Mouse (Mus musculus): ENCODE measurements around the gene Galnt17.

The Galnt17 gene

DNA sequence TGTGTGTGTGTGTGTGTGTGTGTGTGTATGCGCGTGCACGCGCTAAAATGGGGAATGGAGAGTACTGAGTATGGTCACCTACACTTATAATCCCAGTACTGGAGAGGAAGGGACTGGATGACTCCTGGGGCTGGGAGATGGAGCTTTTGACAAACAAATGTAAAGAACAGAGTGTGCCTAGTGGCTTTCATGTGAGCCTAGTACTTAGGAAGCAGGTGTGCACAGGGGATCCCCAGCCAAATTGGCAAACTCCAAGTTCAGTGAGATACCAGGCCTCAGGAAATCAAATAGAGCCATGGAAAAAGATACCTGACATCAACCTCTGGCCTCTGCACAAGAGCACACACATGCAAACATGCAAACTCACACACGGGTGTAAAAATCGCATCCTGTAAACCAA is 61.7 kb downstream of the Galnt17 start:
- in situ Hi-C loops (cut with MseI, MboI): no loop called here

DNA sequence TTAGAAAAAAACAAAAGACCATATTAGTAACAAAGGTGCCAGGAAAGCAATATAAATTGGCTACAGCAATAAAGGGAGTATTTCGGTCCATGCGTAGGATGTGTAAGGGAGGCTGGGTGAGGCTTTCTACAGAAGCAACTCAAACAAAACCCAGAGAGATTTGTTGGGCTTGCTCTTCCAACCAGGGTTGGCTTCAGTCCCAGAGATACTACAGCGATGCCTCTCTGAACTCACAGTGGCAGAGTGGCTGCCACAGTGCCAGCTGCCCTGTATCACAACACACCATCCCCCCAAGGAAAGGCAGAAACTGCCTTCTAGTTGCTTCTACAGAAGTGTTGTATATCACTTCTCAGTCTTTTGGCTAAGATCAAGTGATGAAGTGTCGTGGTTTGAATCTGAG is 66.6 kb downstream of the Galnt17 start:
- in situ Hi-C loops (cut with MseI, MboI): no loop called here

DNA sequence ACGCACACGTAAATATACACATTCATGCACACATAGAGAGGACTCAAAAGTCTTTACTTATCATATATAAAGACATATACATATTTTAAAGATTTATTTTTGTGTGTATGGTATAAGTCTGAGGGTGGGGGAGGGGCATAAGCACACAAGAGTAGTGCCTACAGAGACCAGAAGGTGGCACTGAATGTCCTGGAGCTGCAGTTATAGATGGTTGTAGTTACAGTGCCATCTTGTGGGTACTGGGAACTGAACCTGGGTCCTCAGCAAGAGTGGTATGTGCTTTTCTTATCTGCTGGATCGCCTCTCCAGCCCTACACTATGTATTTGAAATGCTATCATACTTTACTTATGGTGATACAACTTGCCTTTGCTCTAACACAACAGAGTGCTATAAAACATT is 68.5 kb downstream of the Galnt17 start:
- in situ Hi-C loops (cut with MseI, MboI): no loop called here

DNA sequence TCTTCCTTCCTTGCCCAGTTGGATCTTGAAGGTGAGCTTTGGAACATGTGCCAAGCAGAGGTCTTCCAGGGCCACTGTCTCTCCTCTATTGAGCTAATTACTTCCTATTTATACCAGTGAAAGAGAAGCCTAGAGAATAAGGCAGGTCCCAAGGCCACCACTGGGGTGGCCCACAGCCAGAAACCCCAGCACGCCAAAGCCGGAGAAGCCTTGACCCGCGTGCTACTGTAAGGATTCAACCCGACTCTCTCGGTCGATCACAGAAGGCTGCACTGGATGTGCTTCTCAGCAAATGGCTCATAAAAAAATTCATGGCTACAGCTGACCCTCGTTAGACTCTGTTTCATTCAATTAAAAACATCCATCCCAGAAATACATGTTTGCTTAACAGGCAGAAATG is 71.4 kb downstream of the Galnt17 start:
- in situ Hi-C loops (cut with MseI, MboI): no loop called here

DNA sequence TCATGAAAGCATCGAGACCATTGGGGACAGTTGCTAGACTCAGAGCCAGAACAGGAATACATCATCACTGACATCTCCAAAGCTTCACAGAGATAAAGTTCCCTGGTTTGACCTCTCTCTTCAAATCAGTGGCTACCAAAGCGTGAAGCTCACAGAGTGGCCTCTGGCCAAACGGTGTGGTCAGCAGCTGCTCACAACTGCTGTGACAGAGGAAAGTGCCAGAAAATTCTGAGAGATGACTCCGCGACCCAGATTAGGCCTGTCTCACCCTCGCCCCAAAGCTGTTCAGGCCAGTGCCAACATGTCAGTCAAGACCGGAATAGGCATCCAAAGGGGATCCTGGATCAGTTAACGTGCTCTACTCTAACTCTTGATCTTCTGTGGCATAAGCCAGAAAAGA is 74.5 kb downstream of the Galnt17 start:
- in situ Hi-C loops (cut with MseI, MboI): no loop called here

DNA sequence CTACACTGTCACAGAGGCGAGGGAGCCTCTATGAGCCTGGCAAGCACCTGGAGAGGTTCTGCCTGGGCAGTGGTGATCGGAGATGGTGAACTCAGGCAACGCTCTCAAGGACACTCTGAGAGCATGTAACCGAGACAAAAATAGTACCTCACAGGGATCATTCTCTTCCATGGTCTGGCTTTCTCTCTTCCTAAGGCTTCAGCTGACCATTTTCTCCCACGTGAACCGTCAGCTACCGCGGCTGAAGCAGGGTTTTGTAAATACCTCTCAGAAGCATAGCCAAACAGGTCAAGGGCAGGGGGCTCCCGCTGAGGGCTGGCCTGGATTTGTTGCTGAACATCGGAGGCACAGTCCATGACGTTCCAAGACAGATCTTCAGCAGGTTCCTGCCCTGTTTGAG is 77.2 kb downstream of the Galnt17 start:
- in situ Hi-C loops (cut with MseI, MboI): no loop called here

DNA sequence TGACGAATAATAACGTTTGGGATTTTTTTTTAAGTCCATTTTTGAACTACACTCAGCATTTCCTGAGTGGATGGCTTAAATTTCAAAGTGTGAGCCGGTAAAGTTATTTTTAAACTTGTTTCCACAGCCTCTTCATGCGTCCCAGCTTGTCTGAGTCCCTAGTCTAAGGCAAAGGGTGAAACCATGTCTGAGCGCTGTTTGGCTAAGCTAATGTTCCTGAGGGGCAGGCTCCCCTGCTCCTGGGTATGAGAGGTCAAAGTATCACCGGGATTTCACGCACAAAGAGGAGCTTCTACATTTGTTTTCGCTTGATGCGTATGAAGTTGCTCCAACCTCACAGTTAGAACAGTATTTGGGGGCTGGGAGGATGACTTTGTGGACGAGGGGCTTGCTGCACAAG is 78.6 kb downstream of the Galnt17 start:
- in situ Hi-C loops (cut with MseI, MboI): no loop called here

DNA sequence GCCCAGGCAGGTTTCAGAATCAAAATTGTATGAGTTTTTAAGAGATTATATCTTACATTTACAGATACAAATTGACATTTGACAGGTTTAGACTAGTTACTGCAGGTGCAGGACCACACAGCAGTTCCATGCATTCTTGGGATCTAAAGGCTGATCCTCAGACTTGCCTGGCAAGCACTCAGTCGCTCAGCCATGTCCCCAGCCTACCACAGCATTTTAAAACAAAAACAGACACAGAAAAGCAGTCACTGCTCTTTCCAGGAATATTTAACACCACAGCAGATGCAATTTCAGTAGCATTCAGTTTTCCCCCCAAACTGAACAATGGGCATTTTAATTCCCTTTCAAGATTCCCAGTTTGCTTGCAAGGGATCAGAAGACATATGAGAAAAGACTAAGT is 84.9 kb downstream of the Galnt17 start:
- in situ Hi-C loops (cut with MseI, MboI): no loop called here

DNA sequence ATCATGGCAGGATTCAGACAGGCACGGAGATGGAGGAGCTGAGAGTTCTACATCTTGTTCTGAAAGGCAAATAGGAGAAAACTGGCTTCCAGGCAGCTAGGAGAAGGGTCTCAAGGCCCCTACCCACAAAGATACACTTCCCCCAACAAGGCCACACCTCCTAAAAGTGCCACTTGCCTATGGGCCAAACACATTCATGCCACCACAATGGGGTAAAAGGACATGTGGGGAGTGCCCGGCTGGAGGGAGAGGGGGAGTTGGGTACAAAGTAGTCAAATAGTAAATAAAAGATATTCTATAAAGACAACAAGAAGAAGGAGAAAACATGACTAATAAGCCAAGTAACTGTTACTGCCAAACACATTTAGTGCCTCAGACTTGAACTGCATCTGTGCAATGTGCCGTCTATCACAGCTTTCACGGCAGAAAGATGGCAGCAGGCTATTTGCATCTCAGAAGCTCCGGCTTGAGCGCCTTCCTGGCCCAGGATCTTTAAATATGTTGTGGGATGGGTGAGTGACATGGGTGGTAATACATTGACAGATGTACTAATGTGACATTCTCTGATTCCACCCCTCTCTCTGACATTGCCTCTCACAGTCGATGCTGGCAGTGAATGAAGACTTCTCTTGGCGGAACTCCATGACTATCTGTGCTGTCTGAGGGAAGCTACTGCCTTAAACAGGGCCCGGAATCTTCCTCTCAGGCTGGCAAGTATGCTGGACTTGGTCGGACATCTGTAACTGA is 85.6 kb downstream of the Galnt17 start:
- in situ Hi-C loops (cut with MseI, MboI): no loop called here

DNA sequence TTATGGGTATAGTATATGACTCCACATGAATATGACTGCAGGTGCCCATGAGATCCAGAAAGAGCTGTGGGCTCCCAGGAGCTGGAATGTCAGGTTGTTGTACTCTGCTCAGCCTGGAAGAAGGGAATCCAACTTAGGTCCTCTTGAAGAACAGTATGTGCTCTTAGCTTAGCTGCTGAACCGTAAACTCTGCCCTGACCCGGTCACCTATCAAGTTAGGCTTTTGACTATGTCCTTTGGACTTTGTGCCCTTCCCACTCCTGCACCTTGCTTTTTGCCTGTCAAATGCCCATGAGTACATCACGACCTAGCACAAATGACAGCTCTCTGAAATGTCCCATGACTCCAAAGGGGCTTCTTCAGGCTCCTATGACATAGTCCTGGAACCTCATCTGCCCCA is 90.1 kb downstream of the Galnt17 start:
- in situ Hi-C loops (cut with MseI, MboI): no loop called here

DNA sequence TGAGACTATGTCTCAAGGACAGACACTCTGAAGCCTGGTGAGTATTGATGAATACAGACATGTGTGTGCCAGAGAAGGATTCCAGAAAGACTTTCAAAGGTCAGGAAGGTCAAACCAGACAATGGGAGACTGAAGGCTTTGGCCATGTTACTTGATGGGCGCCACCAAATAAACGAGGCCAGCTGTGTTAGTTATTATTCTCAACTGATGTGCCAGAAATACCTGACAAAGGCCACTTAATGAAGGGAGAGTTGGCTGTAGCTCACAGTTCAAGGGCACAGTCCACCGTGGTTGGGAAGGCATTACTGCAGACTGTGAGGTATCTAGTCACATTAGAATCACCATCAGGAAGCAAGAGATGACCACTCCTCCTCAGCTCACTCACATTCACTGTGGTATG is 96.7 kb downstream of the Galnt17 start:
- in situ Hi-C loops (cut with MseI, MboI): no loop called here

DNA sequence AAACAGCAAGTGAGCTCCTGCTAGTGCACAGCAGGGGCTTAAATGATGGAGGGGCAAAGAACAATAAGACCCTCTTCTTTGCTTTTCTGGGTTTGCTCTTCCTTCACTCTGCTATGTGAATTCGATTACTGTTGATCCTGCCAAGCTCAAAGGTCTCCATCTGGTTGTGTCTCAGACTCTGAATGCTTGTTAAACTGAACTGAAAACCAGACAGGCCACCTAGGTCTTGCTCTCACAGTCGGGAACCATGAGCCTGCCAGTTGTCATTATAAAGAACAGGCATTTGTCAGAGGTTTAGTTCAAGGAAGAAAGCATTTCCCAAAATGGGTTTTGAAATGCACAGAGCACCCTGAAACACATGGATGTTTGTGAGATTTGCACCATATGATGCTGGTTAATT is 107.2 kb downstream of the Galnt17 start:
- in situ Hi-C loops (cut with MseI, MboI): no loop called here

DNA sequence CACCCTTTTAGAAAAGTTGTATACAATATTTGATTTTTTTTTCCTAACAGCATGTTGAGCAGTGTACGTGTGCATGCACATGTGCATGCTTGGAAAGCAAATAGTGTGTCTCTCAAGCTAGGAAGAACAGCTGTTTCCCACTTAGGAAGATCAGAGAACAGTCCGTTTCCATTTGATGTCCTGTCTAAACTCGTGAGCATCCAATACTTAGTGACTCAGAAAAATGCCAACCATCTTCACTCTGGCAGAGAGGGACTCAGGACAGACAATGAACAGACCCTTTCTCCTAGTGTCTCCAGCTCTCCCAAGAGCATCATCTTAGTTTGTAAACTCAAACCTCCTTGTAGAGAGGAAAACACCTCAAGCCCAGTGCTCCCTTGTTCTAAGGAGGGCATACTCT is 116.0 kb downstream of the Galnt17 start:
- in situ Hi-C loops (cut with MseI, MboI): no loop called here

DNA sequence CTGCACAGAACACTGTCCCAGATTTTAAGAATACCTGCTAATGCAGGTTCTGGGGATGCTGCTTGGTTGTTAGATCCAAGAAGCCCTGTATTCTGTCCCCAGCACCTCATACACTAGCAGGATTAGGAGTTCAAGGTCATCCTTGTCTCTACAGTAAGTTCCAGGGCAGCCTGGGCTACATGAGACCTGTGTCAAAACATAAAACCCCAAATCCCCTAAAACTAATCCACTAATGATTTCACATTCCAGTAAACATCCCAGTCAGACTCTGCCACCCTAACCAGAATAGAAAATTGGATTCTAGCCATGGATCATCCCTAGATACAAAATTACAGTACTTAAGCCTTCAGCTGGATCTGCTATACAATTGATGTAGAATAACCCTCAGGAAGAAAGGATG is 123.7 kb downstream of the Galnt17 start:
- in situ Hi-C loops (cut with MseI, MboI): no loop called here

DNA sequence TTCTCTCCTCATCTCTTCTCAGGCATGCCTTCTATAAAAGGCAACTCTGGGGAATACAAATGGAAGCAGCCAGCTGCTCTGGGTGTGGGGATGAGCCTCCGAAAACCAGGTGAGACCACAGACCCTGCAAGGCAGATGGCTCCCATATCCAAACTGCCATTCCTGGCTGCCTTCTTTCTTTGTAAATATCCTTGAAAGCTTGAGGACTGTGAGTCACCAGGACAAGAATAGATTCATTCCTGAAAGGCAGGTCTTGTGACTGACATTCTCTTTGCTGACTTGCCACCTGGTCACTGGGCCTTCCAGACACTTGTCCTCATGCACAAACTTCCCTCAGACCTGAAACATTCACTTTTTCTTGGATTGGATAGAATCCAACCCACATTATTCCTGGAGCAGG is 127.1 kb downstream of the Galnt17 start:
- in situ Hi-C loops (cut with MseI, MboI): no loop called here

DNA sequence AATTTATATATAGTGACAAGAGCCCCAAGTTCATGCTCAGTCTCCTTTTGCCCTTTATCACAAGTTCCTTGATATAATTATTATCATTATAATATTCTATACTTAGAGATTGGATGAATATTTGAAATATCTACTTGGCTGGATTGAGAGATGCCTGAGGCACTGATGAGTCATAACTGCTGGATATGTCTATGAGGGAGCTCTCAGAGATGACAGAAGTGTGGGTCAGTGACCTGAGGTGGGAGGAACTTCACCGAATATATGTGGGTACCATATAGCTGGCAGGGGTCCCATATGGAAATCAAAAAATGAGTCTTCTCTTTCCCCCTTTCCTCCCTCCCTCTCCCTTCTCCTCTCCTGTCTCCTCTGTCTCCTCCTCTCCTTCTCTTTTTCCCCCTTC is 127.5 kb downstream of the Galnt17 start:
- in situ Hi-C loops (cut with MseI, MboI): no loop called here

DNA sequence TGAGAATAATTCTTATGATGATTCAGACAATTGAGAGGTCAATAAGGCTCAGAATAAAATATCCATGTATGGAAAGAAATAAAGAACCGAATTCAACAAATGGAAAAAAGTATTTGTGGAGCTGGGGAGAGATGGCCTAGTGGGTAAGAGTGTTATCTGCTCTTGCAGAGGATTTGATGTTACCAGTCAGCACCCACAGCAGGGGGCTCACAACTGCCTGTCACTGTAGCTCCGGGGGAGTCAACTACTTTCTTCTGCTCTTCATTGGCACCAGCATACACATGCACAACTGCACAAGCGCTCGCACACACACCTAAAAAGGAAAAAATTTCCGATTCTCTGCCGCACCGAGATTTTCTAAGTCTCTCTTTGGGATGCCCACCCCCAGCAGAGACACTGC is 130.4 kb downstream of the Galnt17 start:
- in situ Hi-C loops (cut with MseI, MboI): no loop called here

DNA sequence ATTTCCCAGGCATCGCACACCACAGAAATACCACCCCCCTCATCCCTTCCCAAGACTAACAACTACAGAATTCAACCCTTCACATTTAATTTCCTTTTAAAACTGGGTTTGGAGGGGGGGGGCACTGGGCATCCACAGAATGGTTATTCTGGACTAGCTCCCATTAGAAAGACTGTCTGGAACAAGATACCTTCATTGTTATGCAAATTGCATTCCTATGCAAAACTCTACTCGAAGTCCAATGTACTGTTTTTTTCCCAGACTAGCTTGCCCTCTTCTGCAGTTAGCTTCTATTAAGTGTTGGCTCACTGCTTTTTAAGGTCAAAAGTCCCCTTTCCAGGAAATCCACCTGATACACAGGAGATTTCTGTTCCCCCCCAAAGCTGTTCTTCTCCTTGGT is 131.1 kb downstream of the Galnt17 start:
- in situ Hi-C loops (cut with MseI, MboI): no loop called here

DNA sequence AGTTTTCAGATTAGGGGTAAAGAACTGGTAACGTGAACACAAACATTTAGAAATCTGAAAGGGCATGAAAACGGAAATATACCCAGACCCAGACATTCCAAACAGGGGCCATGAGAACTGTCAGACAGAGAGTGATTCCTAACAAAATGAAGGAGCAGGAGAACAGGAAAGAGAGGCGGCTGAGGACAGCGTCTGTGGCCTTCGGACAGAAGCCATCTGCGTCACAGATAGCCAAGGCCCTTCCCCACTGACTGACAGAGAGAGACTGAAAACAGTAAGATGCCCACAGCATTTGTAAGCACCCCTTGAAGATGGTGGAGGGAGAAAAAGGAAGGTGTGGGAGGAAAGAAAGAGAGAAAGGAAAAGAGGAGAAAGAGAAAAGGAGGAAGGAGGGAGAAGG is 139.1 kb downstream of the Galnt17 start:
- in situ Hi-C loops (cut with MseI, MboI): loop anchor here in 1 of 2 experiments (25.0 kb wide), 1 partner anchor 243 kb away; no protein-coding TSS in a partner anchor

DNA sequence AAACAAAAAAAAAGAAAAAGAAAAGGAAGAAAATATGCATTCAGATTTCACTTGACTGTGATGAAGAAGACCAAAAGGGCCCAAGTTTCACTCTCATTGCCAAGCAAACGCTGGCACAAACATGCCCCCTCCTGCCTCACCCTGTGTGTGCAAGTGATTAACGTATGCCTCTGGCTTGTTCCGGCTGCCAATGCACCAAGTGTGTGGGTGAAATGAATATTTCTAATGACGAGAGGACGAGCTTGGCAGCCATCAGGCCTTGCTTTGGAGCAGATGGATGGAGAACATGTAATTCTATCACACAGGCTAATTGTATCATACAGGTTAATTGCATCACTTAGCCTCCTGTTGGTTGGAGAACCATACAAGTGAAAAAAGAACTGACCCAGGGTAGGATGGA is 140.9 kb downstream of the Galnt17 start:
- in situ Hi-C loops (cut with MseI, MboI): loop anchor here in 1 of 2 experiments (25.0 kb wide), 1 partner anchor 245 kb away; no protein-coding TSS in a partner anchor

DNA sequence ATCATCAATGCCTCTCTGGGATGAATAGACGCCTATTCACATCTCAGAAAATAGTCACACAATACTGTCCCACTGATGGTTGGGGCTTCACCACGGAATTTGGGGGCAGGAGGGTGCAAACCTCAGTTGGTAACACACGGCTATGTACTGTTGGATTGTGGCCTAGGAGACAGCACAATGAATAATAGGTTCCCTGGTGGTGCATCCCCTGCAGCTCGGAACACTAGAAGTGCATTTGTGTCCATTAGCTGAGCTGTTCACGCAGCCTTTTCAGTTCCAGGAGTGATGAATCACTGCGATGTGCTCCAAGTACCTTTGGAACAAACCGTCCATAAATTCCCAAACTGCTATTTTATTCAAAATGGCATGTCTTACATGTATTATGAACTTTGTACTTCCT is 142.6 kb downstream of the Galnt17 start:
- in situ Hi-C loops (cut with MseI, MboI): loop anchor here in 1 of 2 experiments (25.0 kb wide), 1 partner anchor 247 kb away; no protein-coding TSS in a partner anchor

DNA sequence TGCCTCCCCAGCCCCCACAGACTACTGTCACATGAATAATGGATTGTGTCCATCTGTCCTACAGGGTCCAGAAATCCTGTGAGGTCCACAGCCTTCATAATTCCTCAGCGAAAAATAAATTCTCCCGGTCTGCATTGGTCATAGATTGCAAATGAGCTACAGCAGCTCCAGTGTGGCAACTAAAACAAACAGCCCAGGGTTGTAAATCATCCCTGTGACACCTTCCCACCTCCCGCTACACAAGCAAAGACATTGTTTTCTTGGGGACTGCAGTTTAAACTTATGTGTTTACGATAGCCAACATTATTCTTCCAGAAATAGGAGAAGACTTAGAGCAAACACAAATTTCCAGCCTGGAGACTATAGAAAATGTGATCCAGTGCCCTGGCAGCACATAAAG is 150.4 kb downstream of the Galnt17 start:
- in situ Hi-C loops (cut with MseI, MboI): loop anchor here (10.0 to 25.0 kb wide), 2 partner anchors 254 to 267 kb away; no protein-coding TSS in a partner anchor

DNA sequence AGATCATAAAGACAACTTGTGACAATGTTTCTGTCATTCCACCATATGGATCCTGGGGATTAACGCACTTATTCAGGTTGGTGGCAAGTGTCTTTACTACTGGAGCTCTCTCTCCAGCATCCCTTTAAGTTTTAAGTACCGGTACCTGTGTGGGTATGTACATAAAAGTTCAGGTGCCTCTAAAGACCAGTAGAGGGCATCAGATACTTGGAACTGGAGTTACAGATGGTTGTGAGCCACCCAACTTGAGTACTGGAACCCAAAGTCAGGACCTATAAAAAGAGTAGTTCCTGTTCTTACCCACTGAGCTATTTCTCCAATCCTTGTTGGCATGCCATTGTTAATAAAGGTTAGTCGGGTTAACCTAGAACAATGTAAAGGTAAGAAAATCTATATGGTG is 152.0 kb downstream of the Galnt17 start:
- in situ Hi-C loops (cut with MseI, MboI): loop anchor here (10.0 to 25.0 kb wide), 2 partner anchors 256 to 268 kb away; no protein-coding TSS in a partner anchor

DNA sequence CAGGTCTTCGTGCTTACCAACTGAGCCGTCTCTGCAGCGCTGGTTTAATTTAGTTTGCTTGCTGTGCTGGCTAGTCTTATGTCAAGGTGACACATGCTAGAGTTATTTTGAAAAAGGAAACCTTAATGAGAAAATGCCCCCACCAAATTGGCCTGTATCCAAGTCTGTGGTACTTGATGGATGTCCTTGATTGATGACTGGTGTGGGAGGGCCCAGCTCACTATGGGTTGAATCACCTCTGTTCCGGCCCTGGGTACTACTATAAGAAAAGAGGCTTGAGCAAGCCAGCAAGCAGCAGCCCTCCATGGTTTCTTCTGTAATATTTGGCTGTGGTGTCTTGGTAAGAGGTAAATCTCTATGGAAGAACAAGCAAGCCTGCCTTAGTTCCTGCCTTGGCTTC is 165.7 kb downstream of the Galnt17 start:
- in situ Hi-C loops (cut with MseI, MboI): no loop called here

Measured in mouse trophoblast stem cell (cell line).